Comparison of ENCODE assay signal across 1 mouse cellular context in genomic region chr2:163657486-163657885, GRCm38 (mm10).
TF ChIP-seq lines count a peak whose summit lies in the region.

No protein-coding gene starts in this region.

TF ChIP-seq in MEL, 35 proteins besides CTCF, POLR2A, EP300 and RAD21 (continued from another document):
- TF ChIP-seq KAT2A (conservative IDR thresholded peaks at IDR 0.05; ENCODE audit: low read depth, low read length) = no peak
- TF ChIP-seq TBP (IDR thresholded peaks at IDR 0.05; ENCODE audit: low read depth, low read length) = no peak
- TF ChIP-seq UBTF (IDR thresholded peaks at IDR 0.05; ENCODE audit: borderline replicate concordance, insufficient read depth, low read depth, low read length) = no peak
- TF ChIP-seq MYB (IDR thresholded peaks at IDR 0.05; ENCODE audit: low read depth, low read length) = no peak
- TF ChIP-seq MEF2A (IDR thresholded peaks at IDR 0.05; ENCODE audit: extremely low read depth, insufficient replicate concordance, low read depth, low read length, poor library complexity, severe bottlenecking) = no peak
- TF ChIP-seq MAX (IDR thresholded peaks at IDR 0.05; ENCODE audit: low read length) = no peak
- no peak for TF ChIP-seq POLR2AphosphoS2 (IDR thresholded peaks at IDR 0.05; ENCODE audit: low read length)
- no peak for TF ChIP-seq ELF1 (IDR thresholded peaks at IDR 0.05; ENCODE audit: low read depth, low read length)
TF ChIP-seq in MEL: peak in this region for 0.
